Mouse (Mus musculus): Measurements from ENCODE around the gene Mup13. TPM values are rescaled to one million over a fixed set of nuclear protein-coding genes. Genes with fewer than 3 reads are reported as not detected.
"Not testable (repeated sequence)": the region's sequence is repeated elsewhere in the genome, so short reads cannot be mapped to it uniquely, and the experiment has no call there.

Gene Mup13
- not detected for polyA plus RNA-seq (2012; fragmentation: generic; extraction: Trizol)

DNA sequence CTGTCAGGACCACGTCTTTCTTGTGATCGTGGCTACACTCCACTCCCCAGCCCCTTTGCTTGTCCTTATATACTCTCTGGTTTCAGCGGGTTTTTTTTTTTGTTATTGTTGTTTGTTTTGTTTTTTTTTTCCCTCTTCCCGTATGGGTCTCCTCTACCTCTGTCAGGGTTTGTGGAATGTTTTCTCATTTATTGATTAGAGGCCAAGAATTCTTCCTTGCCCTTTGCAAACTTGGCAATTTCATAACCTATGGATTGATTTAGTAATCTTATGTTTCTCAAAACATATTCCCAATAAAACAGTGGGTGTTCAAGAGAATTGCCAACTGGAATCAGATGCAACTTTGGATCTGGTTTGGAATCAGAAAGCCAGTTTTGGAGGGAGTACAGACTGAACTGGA, at the start of gene Mup13:
Gene Mup13, minus strand, starts transcription at position 101 of the 400 bp plus-strand sequence.
- H3K79me2 ChIP-seq (ENCODE audit: control insufficient read depth, insufficient read depth); H3K4me2 ChIP-seq (ENCODE audit: low read depth); H3K27me3 ChIP-seq (ENCODE audit: control insufficient read depth, insufficient read depth, insufficient read length); H3ac ChIP-seq (ENCODE audit: control insufficient read depth, insufficient read length); H3K4me3 ChIP-seq; H3K36me3 ChIP-seq (ENCODE audit: control insufficient read depth, insufficient read depth): not testable (repeated sequence)

Other genes starting within 250 kb of the Mup13 start
- gene Mup14, start 75.7 kb upstream of the Mup13 start, polyA plus RNA-seq (2012; fragmentation: generic; extraction: Trizol), result not detected
- gene Mup15, start 211.5 kb upstream of the Mup13 start, polyA plus RNA-seq (2012; fragmentation: generic; extraction: Trizol), result not detected